8 mouse cellular contexts compared by ENCODE assay signal in the genomic region with DNA sequence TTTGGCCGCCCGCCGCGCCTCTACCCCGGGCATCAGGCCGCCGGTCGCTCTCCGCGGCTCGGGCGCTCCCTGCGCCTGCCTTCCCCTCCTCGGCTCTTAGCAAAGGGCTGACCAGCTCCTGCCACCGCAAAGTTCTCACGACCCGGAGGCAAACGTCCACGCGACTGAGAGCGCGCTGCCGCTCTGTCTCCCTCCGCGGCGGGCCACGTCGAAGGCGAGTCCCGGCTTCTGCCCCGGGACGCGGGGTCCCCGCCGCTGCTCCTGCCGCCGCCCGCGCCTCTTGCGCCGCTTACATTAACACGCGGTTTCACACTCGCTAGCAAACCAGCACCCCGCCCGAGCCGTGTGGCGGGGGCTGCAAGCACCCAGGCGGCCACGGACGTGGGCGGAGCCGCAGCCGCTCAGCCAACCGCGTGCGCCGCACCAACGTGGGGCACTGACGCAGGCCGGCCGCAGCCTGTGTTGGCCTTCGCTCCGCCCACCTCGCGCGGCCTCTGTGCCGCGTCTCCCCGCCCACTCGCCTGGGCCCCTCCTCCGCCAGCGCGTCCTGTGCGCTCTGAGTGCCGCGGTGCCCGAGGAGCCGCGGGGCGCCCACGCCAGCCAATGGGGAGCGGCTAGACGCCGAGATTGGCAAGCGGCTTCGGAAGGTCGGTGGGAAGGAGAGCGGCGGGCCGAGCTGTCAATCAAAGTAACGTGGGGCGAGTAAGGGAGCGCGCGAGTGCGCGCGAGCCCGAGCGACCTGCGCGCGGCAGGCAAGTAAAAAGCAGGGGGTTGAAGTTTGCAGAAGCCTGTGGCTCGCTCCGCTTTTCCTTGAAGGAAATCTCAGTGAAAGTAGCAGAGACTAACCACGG. TPM values are rescaled to one million over a fixed set of nuclear protein-coding genes. Genes with fewer than 3 reads are reported as not detected.
A peak's percentile ranks its signal among the peaks of the same experiment; 100 is the strongest.
DNase-seq lines count a peak whose midpoint lies in the region; ATAC-seq and TF ChIP-seq lines count a peak whose summit lies in the region.

A gene (minus strand): TSS at position 361 of the 851 bp plus-strand sequence.

- DNase-seq in B cell, adult 2 months, result peak; percentile 99 to 100
- peak; percentile 100 for DNase-seq in brain, embryonic 14.5 days (ENCODE audit: low read depth)
- DNase-seq in liver, adult 2 months (ENCODE audit: extremely low read depth, low read depth, low spot score), result peak; percentile 90
- peak; percentile 100 for DNase-seq in splenic B cell, adult 2 months (ENCODE audit: low read depth, low spot score)

- no peak for TF ChIP-seq CTCF in brain, embryonic 14.5 days (IDR thresholded peaks at IDR 0.05; ENCODE audit: borderline replicate concordance, extremely low read depth, insufficient read depth, insufficient read length)
- no peak for TF ChIP-seq CTCF in liver, adult 2 months (IDR thresholded peaks at IDR 0.05; ENCODE audit: low read depth, low read length)

- H3K4me1 ChIP-seq in erythroblast, embryonic 14.5 days (ENCODE audit: control insufficient read depth), result peaks cover 45% of the 10 kb centered on the region
- H3K4me1 ChIP-seq in heart, embryonic 11.5 days (ENCODE audit: control insufficient read depth, insufficient read depth, low read length), result peaks cover 3% of the 10 kb centered on the region
- H3K4me1 ChIP-seq in kidney, embryonic 16.5 days (ENCODE audit: insufficient read depth, low read length), result peaks cover 33% of the 10 kb centered on the region
- H3K4me1 ChIP-seq in liver, adult 2 months (ENCODE audit: control insufficient read depth, insufficient read depth, low read length), result peaks cover 7% of the 10 kb centered on the region

- TF ChIP-seq POLR2A in brain, embryonic 14.5 days (IDR thresholded peaks at IDR 0.05; ENCODE audit: borderline replicate concordance, extremely low read depth, insufficient read depth, insufficient read length, poor library complexity, severe bottlenecking), result peak; percentile 80
- TF ChIP-seq POLR2A in liver, adult 2 months (IDR thresholded peaks at IDR 0.05; ENCODE audit: extremely low read depth, insufficient read depth, low read length), result peak; percentile 95
- TF ChIP-seq POLR2A in myocyte (IDR thresholded peaks at IDR 0.05; ENCODE audit: insufficient read length, low read depth), result peak; percentile 89

- H3K4me3 ChIP-seq in erythroblast, embryonic 14.5 days (replicated peaks), result peak within 1 kb of the TSS; percentile 74
- H3K4me3 ChIP-seq in heart, embryonic 11.5 days (ENCODE audit: low read depth, low read length), result peak within 1 kb of the TSS; percentile 79
- H3K4me3 ChIP-seq in kidney, embryonic 16.5 days (ENCODE audit: low read length), result peak within 1 kb of the TSS; percentile 81
- peak within 1 kb of the TSS; percentile 95 for H3K4me3 ChIP-seq in liver, adult 2 months (ENCODE audit: insufficient read depth, low read depth, low read length)
- H3K4me3 ChIP-seq in myocyte, result peak within 1 kb of the TSS; percentile 70

- H3K9me3 ChIP-seq in erythroblast, embryonic 14.5 days (ENCODE audit: control insufficient read depth, low read length), result no peaks in the 10 kb centered on the region
- no peaks in the 10 kb centered on the region for H3K9me3 ChIP-seq in heart, embryonic 11.5 days (replicated peaks; ENCODE audit: control insufficient read depth, low read length)
- H3K9me3 ChIP-seq in kidney, embryonic 16.5 days (ENCODE audit: low read length), result no peaks in the 10 kb centered on the region

- peak; percentile 97 for ATAC-seq in heart, embryonic 11.5 days (replicated peaks; ENCODE audit: insufficient number of reproducible peaks, low FRiP score, low TSS enrichment)
- ATAC-seq in kidney, embryonic 16.5 days (ENCODE audit: low FRiP score, low TSS enrichment), result peak; percentile 98

- H3K4me2 ChIP-seq in heart, embryonic 11.5 days, result peak within 1 kb of the TSS; percentile 83
- peak within 1 kb of the TSS; percentile 73 for H3K4me2 ChIP-seq in kidney, embryonic 16.5 days (replicated peaks; ENCODE audit: low read depth, low read length)
- peak within 1 kb of the TSS; percentile 85 for H3K4me2 ChIP-seq in myocyte (ENCODE audit: low read depth)

- H3ac ChIP-seq in myocyte (ENCODE audit: control insufficient read depth, insufficient read length), result peak within 1 kb of the TSS; percentile 85

- peaks cover 16% of the 10 kb centered on the region; the same call in 1 of the 2 replicates for H3K79me2 ChIP-seq in liver, adult 2 months (ENCODE audit: control insufficient read depth, insufficient read depth, low read length)
- peaks cover 42% of the 10 kb centered on the region for H3K79me2 ChIP-seq in myocyte (ENCODE audit: control insufficient read depth, insufficient read depth)

- H3K27me3 ChIP-seq in erythroblast, embryonic 14.5 days (ENCODE audit: control insufficient read depth), result peaks cover 46% of the 10 kb centered on the region
- H3K27me3 ChIP-seq in heart, embryonic 11.5 days (ENCODE audit: control insufficient read depth, insufficient read depth, low read length), result peaks cover 32% of the 10 kb centered on the region
- H3K27me3 ChIP-seq in kidney, embryonic 16.5 days (ENCODE audit: insufficient read depth, low read length), result no peaks in the 10 kb centered on the region
- no peaks in the 10 kb centered on the region for H3K27me3 ChIP-seq in liver, adult 2 months (ENCODE audit: control insufficient read depth, insufficient read depth, low read length)
- H3K27me3 ChIP-seq in myocyte (ENCODE audit: control insufficient read depth, insufficient read depth, insufficient read length), result no peaks in the 10 kb centered on the region
- no peaks in the 10 kb centered on the region; the same call in 1 of the 2 replicates for H3K27me3 ChIP-seq in splenic B cell, adult 2 months (ENCODE audit: control insufficient read depth, insufficient read depth, low read length, poor library complexity, severe bottlenecking)

- H3K27ac ChIP-seq in heart, embryonic 11.5 days (ENCODE audit: low read depth, low read length), result peak within 1 kb of the TSS; percentile 90
- H3K27ac ChIP-seq in kidney, embryonic 16.5 days (ENCODE audit: low read length), result peak within 1 kb of the TSS; percentile 95
- peak within 1 kb of the TSS; percentile 95 for H3K27ac ChIP-seq in liver, adult 2 months (replicated peaks; ENCODE audit: insufficient read depth, low read depth, low read length)

- peaks cover 14% of the 10 kb centered on the region for H3K36me3 ChIP-seq in erythroblast, embryonic 14.5 days (ENCODE audit: control insufficient read depth)
- H3K36me3 ChIP-seq in heart, embryonic 11.5 days (ENCODE audit: control insufficient read depth, insufficient read depth, low read length), result no peaks in the 10 kb centered on the region
- no peaks in the 10 kb centered on the region for H3K36me3 ChIP-seq in kidney, embryonic 16.5 days (ENCODE audit: insufficient read depth, low read length)
- peaks cover 10% of the 10 kb centered on the region for H3K36me3 ChIP-seq in liver, adult 2 months (ENCODE audit: control insufficient read depth, insufficient read depth, low read length)
- no peaks in the 10 kb centered on the region for H3K36me3 ChIP-seq in myocyte (ENCODE audit: control insufficient read depth, insufficient read depth)
- no peaks in the 10 kb centered on the region for H3K36me3 ChIP-seq in splenic B cell, adult 2 months (ENCODE audit: control insufficient read depth, insufficient read depth, low read length, poor library complexity, severe bottlenecking)

- peak within 1 kb of the TSS; percentile 81 for H3K9ac ChIP-seq in heart, embryonic 11.5 days (ENCODE audit: low read depth, low read length)
- H3K9ac ChIP-seq in kidney, embryonic 16.5 days (replicated peaks; ENCODE audit: low read length), result peak within 1 kb of the TSS; percentile 91
- H3K9ac ChIP-seq in liver, adult 2 months (ENCODE audit: low read depth, low read length), result peak within 1 kb of the TSS; percentile 96

- WGBS in heart, embryonic 11.5 days (ENCODE audit: insufficient replicate concordance), result under 1% methylated on average over 107 of the region's 107 CpGs
- WGBS in kidney, embryonic 16.5 days, result 0% methylated on average over 106 of the region's 107 CpGs
- WGBS in liver, adult 2 months, result under 1% methylated on average over 107 of the region's 107 CpGs

TF ChIP-seq in myocyte, 11 proteins besides CTCF, POLR2A, EP300 and RAD21:
- TF ChIP-seq SRF (IDR thresholded peaks at IDR 0.05; ENCODE audit: control insufficient read depth, insufficient read length, low read depth), result no peak
- TF ChIP-seq MYOG (IDR thresholded peaks at IDR 0.05; ENCODE audit: control insufficient read depth in 1 of 3, insufficient read depth in 1 of 3, insufficient read length in 2 of 3, low read depth in 2 of 3), result peak in 1 of 3 experiments; percentile 71
- TF ChIP-seq TCF3 (IDR thresholded peaks at IDR 0.05; ENCODE audit: insufficient read length, low read depth), result peak; percentile 99
- TF ChIP-seq E2F4 (IDR thresholded peaks at IDR 0.05; ENCODE audit: insufficient read depth), result no peak
- no peak for TF ChIP-seq MAX (IDR thresholded peaks at IDR 0.05; ENCODE audit: low read depth)
- TF ChIP-seq MYOD1 (IDR thresholded peaks at IDR 0.05; ENCODE audit: control insufficient read depth in 1 of 3, insufficient read length in 2 of 3, low read depth in 2 of 3), result peak in 1 of 3 experiments; percentile 53
- no peak for TF ChIP-seq REST (IDR thresholded peaks at IDR 0.05; ENCODE audit: insufficient read depth, insufficient read length)
- no peak for TF ChIP-seq CEBPB (IDR thresholded peaks at IDR 0.05; ENCODE audit: insufficient read depth, poor library complexity, severe bottlenecking)
- no peak for TF ChIP-seq TCF12 (IDR thresholded peaks at IDR 0.05; ENCODE audit: insufficient read depth, poor library complexity, severe bottlenecking)
- no peak for TF ChIP-seq USF1 (IDR thresholded peaks at IDR 0.05; ENCODE audit: low read depth)
- TF ChIP-seq POLR2AphosphoS2 (IDR thresholded peaks at IDR 0.05; ENCODE audit: insufficient read length, low read depth), result peak; percentile 65
TF ChIP-seq in myocyte: peak in this region for 4.

RNA-seq across cellular contexts. Expression of the gene that starts here (rescaled TPM):
- 115 and 127 TPM in 2 replicates for polyA plus RNA-seq in brain, embryonic 14.5 days (2012; rRNA removed)
- 0.30 and 0.34 TPM in 2 replicates for polyA plus RNA-seq in erythroblast, embryonic 14.5 days (2012)
- polyA plus RNA-seq in heart, embryonic 11.5 days (2014; fragmentation: Nextera tagmentation; extraction: Ambion mirVana), result 9.7 and 11.7 TPM in 2 replicates
- 24.8 and 25.5 TPM in 2 replicates for polyA plus RNA-seq in kidney, embryonic 16.5 days (2015; fragmentation: Nextera tagmentation; extraction: Ambion mirVana)
- total RNA-seq in liver, adult 2 months (2014; rRNA removed), result 84.4 and 94.6 TPM in 2 replicates
- polyA plus RNA-seq in liver, adult 2 months (2012; rRNA removed), result 49.6 and 55.8 TPM in 2 replicates
- 17.9 TPM for polyA plus RNA-seq in myocyte (2012; fragmentation: generic; extraction: Trizol)

Comparison
In these comparisons a context has a peak if more than half of its experiments do, and no peak if none do; other contexts are left out.
1. Peak in every context shown above with its lines: DNase-seq, ATAC-seq, H3K4me3 ChIP-seq and H3K27ac ChIP-seq.